34 mouse cellular contexts compared by ENCODE assay signal in the genomic region with DNA sequence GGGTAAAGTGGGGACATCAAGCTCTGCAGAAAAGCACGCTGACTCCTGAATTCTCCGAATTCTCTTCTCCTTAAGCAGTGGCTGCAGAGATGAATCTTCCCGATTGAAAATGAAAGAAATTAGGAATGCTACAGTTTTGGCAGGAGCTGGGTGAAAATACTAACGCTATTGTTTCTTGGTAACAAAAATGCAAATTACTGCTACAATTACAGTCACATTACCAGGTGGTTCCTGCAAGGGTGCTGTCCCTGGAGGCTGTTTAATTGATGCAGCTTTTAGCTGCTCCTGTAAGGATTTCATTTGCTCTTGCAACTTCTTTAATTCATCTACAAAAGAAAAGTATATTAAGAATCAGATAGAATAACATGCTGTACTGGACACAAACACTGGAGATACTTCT. TPM values are rescaled to one million over a fixed set of nuclear protein-coding genes. Genes with fewer than 3 reads are reported as not detected.
"Had no signal": no experiment of that assay in that cellular context is flagged by ENCODE, and none has a peak within 500 bp of the region (broad histone marks: within the 10 kb centered on the region; RNA-seq: fewer than 3 reads in every experiment).

No protein-coding gene starts in this region.

- H3K4me2 ChIP-seq: heart, embryonic 11.5 days; heart, embryonic 13.5 days; heart, embryonic 15.5 days; hindbrain, embryonic 13.5 days; hindbrain, embryonic 15.5 days; kidney, embryonic 15.5 days; limb, embryonic 13.5 days; limb, embryonic 15.5 days; liver, embryonic 12.5 days had no signal

- H3K27ac ChIP-seq: heart, adult 2 months; heart, embryonic 13.5 days; heart, embryonic 15.5 days; hindbrain, embryonic 13.5 days; hindbrain, embryonic 15.5 days; hindbrain, postnatal 0 days; kidney, embryonic 15.5 days; kidney, postnatal 0 days; limb, embryonic 13.5 days; limb, embryonic 15.5 days; liver, embryonic 12.5 days had no signal

- H3K36me3 ChIP-seq: hindbrain, embryonic 15.5 days had no signal

- H3K9me3 ChIP-seq: heart, embryonic 13.5 days; heart, embryonic 15.5 days; hindbrain, embryonic 13.5 days; hindbrain, embryonic 15.5 days; kidney, embryonic 15.5 days; limb, embryonic 13.5 days; limb, embryonic 15.5 days; liver, embryonic 12.5 days had no signal

- H3K4me3 ChIP-seq: heart, adult 2 months; heart, embryonic 13.5 days; heart, embryonic 15.5 days; hindbrain, embryonic 13.5 days; hindbrain, embryonic 15.5 days; kidney, embryonic 15.5 days; limb, embryonic 13.5 days; limb, embryonic 15.5 days; liver, embryonic 12.5 days had no signal

- H3K9ac ChIP-seq: heart, embryonic 13.5 days; heart, embryonic 15.5 days; hindbrain, embryonic 13.5 days; hindbrain, embryonic 15.5 days; kidney, embryonic 15.5 days; limb, embryonic 13.5 days; limb, embryonic 15.5 days; liver, embryonic 12.5 days had no signal

- ATAC-seq: hindbrain, postnatal 0 days; intestine, embryonic 16.5 days; liver, embryonic 12.5 days had no signal

- H3K27me3 ChIP-seq: heart, embryonic 13.5 days; heart, embryonic 15.5 days; hindbrain, embryonic 13.5 days; hindbrain, embryonic 15.5 days; kidney, embryonic 15.5 days; limb, embryonic 13.5 days; limb, embryonic 15.5 days; liver, embryonic 12.5 days had no signal

- DNase-seq: gastrocnemius, postnatal 14 days; gastrocnemius, postnatal 36 days; heart, adult 11 months; heart, adult 2 months; heart, postnatal 14 days; heart, postnatal 36 days; kidney, adult 11 months; kidney, adult 2 months; kidney, adult 9 months; kidney, postnatal 14 days; kidney, postnatal 36 days; layer of hippocampus, adult 9-11 months; layer of hippocampus, postnatal 36 days; left cerebral cortex, postnatal 4 days had no signal

RNA-seq across cellular contexts. Expression of a gene that starts 5.5 kb away (rescaled TPM):
- total RNA-seq: gastrocnemius, adult 8-10 months had no signal

RNA-seq across cellular contexts. Expression of a gene that starts 31.2 kb away (rescaled TPM):
- total RNA-seq: gastrocnemius, postnatal 36 days; heart, adult 2 months; heart, postnatal 14 days; heart, postnatal 36 days; hematopoietic stem cell, adult 5-6 weeks; liver, adult 2 months had no signal
- polyA plus RNA-seq: heart, embryonic 11.5 days; heart, embryonic 13.5 days; heart, postnatal 0 days; hindbrain, embryonic 11.5 days; intestine, embryonic 14.5 days; intestine, embryonic 16.5 days; kidney, adult 2 months; kidney, embryonic 15.5 days; kidney, postnatal 0 days; large intestine, adult 2 months; limb, embryonic 11.5 days; liver, adult 2 months; liver, embryonic 12.5 days had no signal
